Mouse (Mus musculus) right cerebral cortex, adult 2 months (tissue): ENCODE data around the gene Myo18b.

Source experiments
- DNase-seq, 2 experiments: peaks; one replicate each; pipeline ENCODE4 v3.0.0; 2021 to 2022; ENCODE audit warnings: low spot score in 2 of 2

Myo18b gene

DNA sequence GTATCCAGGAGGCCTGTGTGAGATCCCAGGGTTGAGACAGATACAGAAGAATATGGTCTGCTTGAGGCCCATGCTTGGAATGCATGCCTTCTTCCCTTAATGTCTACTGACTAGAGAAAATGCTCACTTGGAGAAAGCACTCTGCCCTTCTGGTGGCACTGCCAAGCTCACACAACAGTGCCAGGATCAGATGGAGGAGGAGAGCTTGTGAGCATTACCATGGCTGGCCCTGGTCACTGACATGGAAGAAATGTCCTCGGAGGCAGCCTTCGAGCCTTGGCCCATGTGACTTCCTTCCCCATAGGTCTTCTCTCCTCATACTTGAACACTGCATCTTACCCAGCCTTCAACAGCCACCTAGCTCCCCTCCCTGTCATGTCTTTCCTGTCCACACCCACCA is 216.9 kb downstream of the Myo18b start:
- DNase-seq, result no peak

DNA sequence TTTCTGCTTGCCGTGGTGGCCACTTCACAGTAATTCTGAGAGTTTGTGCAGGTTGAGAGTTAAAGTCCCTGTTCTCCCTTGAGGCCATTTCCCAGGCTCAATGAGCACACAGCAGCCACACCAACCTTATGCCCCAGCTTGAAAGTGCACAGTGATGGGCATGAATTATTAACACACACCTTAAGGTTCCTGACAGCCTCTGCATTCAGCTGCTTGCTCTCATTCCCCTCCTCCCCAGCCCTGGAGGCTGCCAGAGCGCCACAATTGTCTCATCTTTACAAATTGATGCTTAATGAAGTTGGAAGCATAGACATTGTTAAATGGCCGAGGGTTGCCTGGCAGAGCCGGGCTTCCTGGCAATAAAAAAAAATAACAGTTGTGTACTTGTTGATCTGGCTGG is 218.0 kb downstream of the Myo18b start:
- DNase-seq, result no peak

DNA sequence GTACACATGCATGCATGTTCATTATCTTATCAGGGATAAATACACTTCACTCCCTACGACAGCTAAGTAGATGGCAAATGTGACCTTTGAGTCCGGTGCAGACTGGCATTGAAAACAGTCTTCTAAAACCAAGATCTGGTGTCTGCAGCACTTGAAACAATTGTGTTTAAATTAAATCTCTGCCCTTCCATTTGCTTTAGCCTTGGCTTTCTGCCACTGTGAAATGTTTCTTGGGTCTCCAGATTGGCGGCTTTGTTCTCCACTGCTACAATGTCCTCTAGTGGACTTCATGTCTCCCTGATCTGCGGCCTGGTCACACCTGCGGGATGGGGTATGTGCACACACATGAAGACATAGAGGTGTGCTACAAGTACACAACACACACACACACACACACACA is 221.4 kb downstream of the Myo18b start:
- DNase-seq, result no peak

DNA sequence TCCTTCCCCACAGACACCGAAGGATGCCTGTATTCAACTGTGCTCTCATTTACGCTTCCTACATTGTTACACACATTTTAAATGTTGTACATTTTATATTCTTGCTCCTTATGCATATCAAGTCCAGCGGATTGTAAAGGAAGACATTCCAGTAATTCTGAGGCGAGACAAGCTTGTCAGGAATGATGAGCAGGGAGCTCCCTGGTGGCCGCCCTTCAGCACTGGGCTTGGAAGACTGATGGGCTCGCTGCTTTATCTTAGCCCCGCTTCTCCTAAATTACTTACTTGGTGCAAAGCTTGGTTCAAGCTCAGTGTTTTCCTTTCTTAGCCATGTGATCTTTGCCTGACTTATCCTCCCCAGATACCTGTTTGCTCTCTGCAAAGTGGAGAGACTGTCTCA is 223.7 kb downstream of the Myo18b start:
- DNase-seq, result no peak

DNA sequence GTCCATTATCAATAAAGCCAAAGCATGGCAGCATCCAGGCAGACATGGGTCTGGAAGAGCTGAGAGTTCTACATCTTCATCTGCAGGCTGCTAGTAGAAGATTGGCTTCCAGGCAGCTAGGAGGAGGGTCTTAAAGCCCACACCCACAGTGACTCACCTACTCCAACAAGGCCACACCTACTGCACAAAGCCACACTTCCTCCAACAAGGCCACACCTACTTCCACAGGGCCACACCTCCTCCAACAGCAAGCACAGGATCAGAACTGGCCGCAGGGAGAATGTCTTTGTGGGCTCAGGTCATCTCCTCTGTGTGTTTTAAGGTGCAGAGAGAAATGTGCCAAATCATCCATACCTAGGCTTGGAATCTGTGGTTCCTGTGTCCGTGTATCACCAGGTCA is 224.2 kb downstream of the Myo18b start:
- no peak for DNase-seq

DNA sequence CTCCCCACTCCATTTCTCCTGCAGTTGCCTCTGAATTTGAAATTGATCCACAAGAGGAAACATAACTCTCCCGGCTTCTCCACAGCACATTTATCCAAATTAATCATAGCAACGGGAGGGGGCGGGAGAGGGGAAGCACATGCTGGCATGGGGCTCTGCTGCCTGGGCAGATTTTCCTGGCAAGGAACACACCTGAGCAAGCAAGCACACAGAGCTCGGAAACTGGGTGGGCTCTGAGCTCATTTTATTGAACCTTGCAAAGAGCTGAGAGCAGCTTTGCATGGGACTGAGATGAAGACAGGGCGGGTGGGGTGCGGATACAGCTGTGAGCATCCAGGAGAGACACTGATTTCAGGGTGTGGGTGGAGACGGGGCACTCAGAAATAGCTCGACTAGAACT is 229.0 kb downstream of the Myo18b start:
- DNase-seq, result peak; percentile 57 to 60

DNA sequence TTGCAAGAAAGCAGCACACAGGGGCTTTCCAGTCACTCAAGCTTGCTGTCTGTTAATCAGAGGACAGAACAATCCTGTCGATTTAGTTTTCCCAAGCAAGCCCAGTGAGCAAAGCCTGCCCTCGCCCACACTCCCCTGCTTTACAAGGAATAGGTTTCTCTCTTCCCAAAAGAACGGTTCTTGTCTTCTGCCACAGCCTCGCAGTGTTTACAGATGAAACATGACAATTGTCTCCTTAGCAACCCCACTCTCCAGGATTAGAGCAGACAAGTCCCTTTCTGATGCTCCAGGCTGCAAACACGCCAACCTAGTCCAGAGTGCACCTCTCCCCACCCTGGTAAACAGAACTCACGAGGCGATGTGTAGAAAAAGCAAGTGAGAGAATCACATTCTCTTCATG is 230.5 kb downstream of the Myo18b start:
- DNase-seq, result peak; percentile 39 to 56

DNA sequence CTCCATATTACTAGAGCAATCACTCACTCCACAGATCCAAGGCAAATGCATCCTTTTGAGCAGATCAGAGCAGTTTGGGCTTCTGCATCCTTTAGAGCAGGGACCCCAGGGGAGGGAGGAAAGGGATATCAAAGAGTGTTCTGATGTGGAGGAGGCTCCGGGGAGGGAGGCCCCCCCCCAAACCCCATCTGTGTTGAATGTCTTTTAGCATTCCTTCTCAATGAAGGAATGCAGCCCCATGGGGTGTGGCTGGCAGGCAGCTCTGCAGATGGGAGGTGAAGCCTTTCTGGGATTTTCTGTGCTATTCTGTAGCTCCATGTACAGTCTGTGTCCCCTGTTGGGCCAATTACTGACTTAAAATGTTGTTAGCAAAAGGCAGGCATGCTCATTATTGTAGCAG is 232.5 kb downstream of the Myo18b start:
- no peak for DNase-seq

DNA sequence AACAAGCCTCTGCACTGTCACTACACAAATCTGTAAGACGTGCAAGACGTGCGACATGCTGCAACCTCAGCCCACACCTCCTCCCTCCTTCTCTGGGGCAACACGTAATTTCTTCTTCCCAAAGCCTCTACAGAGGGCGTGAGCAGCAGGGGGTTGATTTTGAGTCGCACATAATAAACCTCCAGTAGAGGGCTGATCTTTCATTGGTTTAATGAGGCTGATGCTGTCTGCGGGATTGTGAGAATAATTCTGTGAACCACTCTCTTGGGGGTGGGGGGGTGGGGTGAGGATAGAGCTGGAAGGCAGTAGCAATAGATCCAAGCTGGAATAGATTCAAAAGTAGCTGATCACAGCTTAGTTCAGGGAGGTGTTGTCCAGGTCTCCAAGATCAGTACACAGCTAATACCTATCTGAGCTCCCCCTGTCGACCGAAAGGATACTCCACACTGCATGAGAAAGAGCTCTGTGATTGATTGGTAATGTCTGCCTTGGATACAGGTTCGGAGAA is 235.2 kb downstream of the Myo18b start:
- DNase-seq, result no peak

DNA sequence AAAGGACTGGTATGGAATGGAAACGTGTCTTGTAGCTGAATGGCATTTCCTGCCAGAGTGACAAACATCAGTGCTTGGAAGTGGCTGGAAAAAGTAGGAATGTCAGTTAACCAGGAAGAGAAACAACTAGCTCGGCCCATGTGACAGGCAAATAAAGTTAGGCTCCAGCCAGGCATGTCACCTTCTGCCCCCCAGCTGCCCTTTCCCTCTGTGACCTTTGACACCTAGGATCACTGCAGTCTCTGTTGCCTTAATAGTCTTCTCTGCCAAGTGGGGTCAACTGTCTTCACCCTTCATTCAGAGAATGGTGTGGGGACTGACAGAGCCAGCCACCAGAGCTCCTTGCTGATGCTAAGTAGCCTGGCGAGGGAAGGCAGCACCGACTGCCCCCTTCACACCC is 236.9 kb downstream of the Myo18b start:
- no peak for DNase-seq

DNA sequence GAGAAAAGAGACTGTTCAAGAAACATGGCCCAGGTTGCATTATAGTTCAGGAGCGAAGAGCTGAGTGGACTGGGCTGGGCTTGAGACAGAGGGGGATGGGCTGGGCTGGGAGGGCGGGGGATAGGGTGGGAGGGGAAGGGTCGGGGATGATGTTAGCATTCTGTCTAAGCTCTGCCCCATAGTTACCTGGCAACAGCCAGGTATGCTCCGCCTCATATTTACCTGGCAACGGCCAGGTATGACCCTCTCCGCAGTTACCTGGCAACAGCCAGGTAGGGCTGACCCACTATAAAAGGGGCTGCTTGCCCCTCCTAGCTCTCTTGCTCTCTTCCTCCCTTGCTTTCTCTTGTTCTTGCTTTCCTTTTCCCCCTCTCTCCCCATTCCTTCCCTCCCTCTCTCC is 239.4 kb downstream of the Myo18b start:
- DNase-seq, result no peak

DNA sequence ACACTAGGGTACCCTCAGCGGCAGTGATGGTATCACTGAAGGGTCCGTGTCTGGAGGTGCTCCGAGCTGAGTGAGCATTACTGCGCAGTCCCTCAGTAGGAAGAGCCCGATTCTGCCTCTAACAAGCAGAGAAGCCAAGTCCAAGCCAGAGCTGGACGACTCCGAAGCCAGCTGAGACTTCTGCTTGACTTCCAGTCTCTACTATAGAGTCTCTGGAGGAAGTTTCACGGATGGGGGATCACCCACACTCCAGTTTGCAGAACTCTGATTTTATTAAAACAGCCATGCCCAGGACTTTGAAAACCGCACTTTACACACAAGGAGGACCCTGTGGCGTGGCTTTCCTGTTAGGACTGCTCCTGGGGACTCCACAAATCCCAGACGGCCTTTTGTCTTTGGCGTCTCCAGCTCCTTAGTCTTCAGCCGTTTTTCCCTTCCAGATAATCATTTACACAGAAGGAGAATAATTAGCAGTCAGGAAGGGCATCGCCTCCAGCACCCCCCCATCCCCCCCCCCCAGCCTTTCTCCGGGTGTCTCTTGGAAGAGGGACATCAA is 240.1 kb downstream of the Myo18b start:
- DNase-seq, result no peak

DNA sequence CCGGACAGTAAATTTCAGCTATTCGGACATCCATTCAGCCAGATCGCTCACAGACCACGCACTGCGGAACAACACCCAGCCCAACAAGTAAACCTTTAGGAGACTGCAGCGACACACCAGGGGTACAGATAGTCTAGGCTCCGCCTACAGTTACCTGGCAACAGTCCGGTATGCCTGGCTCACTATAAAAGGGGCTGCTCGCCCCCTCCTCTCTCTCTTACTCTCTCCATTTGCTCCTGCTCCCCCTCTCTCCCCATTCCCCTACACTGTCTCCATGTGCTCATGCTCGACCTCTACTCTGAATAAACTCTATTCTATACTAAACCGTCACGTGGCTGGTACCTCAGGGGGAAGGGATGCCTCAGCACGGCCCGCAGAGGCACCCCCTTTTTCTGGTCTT is 240.6 kb downstream of the Myo18b start:
- no peak for DNase-seq

DNA sequence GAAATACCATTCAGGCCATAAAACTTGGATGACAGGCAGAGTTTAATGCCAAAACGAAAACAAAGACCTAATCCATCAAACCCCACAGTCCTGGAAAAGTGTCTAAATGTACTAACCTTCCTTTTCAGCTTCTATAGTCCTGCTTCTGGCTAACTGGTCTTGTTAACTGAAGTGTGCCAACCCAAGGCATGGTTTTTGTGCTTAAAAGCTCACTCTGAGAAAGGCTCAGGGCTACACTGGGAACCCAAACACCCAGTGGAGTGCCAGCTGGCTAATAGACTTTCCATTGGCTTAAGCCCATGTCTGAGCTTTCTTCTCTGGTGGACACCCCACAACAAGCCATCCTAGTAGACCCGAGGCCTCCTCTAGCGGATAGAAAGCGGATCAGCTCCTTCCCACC is 244.1 kb downstream of the Myo18b start:
- DNase-seq, result no peak

DNA sequence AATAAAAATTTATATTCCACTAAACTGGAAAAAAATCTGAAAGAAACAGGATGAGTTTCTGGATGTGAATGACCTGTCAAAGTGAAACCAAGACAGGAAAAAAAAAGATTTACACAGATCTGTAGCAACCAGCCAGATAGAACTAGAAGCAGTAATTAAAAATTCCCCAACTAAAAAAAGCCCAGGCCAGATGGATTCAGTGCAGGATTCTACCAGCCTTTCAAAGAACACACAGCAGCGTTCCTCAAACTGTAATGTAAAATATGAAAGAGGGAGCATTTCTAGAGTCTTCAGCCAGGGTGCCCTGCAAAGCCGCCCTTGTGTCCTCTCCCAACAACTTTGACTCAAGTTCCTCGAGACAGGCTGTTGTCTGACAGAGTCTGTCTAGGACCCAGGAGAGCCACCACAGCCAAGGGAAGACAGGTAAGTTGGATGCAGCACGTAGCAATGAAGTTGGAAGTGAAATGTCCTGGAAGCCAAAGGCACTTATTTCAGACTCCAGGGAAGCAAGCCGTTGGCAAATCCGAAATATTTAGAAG is 246.9 kb downstream of the Myo18b start:
- peak in 1 of 2 experiments; percentile 42 for DNase-seq

DNA sequence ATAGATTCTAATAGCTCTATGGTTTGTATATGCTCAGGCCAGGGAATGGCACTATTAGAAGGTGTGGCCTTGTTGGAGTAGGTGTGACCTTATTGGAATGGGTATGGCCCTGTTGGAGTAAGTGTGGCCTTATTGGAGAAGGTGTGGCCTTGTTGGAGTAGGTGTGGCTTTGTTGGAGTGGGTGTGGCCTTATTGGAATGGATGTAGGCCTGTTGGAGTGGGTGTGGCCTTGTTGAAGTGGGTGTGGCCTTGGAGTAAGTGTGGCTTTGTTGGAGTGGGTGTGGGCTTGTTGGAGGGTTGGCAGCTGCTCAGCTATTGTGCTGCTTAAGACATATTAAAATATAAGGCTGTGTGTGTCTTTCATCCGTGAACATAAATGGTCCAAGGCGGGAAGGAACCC is 249.3 kb downstream of the Myo18b start:
- no peak for DNase-seq

DNA sequence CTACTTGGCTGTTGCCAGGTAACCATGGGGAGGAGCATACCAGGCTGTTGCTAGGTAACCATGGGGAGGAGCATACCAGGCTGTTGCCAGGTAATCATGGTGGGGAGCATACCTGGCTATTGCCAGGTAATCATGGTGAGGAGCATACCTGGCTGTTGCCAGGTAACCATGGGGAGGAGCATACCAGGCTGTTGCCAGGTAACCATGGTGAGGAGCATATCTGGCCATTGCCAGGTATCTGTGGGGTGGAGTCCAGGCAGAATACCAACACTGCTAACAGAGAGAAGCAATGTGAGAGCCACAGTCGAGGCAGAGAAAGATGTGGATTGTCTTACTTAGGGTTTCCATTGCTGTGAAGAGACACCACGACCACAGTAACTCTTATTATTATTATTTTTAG is 250.6 kb downstream of the Myo18b start:
- no peak for DNase-seq

DNA sequence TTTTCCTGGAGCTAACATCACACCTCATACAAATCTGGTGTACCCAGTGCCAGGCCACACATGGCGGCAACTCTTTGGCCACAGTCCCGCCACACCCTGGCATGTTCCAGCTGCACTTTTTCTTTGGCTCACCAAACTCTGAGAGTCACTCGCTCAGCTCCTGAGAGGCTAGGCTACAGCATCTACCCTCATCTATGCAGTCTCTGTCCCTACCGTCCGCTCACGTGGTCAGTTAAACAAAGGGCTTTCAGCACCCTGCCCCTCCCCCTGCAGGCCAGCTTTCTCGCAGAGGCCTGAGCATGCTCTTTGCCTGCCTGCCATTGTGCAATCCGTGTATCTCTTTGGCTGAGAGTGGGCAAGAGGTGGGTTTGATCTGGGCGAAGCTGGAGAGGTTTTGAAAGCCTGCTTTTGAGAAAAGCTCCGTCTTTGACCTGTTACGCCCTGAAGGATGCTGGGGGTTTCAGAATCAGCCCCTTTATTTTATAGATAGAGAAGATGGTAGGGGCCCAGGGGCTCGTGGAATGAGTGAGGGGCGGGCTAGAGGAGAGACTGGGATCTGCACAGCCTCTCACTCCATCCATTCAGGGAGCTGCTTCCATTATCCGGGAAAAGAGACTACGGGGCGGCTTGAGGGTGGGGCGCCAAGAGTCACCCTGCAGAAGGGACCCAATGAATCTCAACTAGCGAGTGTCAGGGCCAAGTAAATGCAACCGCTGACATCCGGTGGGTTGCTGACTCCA is 252.5 kb downstream of the Myo18b start:
- DNase-seq, result peak in 1 of 2 experiments; percentile 24

DNA sequence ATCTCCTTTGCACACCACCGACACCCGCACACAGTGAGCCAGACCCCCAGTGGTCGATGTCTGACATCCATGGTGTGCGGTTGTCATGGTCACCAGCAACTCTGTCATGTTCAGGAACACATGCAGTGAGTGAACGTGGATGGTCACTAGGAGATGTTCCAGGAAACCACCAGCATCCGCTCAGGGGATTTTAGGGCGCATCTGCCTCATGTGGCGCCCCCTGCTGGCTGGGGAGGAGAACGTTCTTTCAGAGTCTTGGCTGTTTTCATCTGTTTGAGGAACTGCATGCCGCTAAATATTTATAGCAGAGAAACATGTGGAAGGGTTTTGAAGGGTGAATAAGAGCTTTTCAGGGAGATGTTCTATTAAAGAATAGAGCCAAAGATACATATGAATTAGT is 253.4 kb downstream of the Myo18b start:
- peak; percentile 25 to 38 for DNase-seq

DNA sequence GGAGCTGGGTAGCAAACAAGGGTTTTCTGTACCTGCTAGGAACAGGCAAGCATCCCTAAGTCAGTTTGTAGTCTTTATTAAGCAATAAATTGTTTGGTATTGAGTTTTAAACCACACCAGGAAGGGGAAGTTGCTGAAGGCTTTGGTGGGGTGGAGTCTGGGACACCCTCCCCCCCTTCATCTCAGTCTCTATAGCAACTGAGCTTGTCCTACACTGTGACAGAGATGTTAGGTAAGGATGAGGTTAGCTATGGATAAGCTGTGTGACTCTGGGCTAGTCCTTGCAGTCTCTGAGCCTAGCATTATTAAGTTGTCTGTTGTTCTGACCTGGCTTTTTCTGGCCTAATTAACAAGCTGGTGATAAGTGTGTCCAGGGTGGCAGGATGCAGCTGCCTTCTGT is 254.4 kb downstream of the Myo18b start:
- no peak for DNase-seq

DNA sequence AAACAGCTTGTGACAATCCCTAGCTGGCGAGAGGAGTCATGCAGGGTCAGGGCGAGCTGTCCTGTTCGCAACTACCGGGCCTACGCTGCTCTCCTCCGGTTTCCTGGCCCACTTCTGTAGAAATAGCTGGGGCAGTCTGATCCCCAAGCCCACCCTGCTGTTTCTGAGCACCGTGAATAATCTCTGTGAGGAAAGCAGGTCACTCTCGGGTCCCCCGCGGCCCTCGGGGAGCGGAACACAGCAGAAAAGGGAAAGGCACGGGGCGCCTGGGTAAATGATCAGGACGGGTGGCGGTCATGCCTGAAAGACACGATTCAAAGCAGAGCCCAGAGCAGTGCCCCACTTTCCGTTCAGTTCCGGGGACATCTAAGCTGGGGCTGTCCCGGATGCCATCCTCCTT is 255.0 kb downstream of the Myo18b start:
- DNase-seq, result no peak

DNA sequence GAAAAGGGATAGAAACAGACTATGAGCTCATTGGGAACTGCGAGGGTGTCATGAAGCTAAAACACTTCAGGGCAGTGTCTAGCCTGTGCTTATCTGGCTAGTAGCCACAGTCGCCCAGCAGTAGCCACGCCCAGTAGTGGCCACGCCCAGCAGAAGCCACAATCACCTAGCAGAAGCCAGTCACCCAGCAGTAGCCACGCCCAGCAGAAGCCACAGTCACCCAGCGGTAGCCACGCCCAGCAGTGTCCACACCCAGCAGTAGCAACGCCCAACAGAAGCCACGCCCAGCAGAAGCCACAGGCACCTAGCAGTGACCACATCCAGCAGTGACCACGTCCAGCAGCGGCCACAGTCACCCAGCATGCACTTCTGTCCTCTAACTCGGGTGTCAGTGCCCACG is 255.5 kb downstream of the Myo18b start:
- no peak for DNase-seq
